Mouse (Mus musculus): Measurements from ENCODE around the gene Gse1. TPM values are rescaled to one million over a fixed set of nuclear protein-coding genes. Genes with fewer than 3 reads are reported as not detected.

Gene Gse1
- polyA plus RNA-seq, 1 experiment from 2014 or later = 10.6 TPM

DNA sequence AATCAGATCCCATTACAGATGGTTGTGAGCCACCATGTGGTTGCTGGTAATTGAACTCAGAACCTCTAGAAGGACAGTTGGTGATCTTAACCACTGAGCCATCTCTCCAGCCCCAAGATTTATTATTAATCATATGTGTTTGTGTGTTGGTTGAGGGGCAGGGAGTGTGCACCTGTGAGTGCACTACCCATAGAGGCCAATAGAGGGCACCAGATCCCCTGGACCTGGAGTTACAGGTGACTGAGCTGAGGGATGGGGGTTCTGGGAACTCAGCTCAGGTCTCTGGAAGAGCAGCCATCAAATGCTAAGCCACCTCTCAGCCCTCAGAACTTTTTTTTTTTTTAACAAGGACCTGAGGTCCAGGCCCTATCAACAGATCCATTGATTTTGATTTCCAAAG, 156.5 kb downstream of the Gse1 start:
- no peaks in the 10 kb centered on the region for H3K27me3 ChIP-seq
- no peak overlapping the region for H3K4me3 ChIP-seq
- no peak overlapping the region for H3K27ac ChIP-seq
- H3K9ac ChIP-seq = no peak overlapping the region
- H3K9me3 ChIP-seq = no peaks in the 10 kb centered on the region
- H3K36me3 ChIP-seq = no peaks in the 10 kb centered on the region
- no peak for ATAC-seq (ENCODE audit: insufficient number of reproducible peaks, insufficient read depth, low FRiP score, low TSS enrichment)
- H3K4me2 ChIP-seq (replicated peaks) = no peak overlapping the region
- peaks cover 29% of the 10 kb centered on the region for H3K4me1 ChIP-seq

DNA sequence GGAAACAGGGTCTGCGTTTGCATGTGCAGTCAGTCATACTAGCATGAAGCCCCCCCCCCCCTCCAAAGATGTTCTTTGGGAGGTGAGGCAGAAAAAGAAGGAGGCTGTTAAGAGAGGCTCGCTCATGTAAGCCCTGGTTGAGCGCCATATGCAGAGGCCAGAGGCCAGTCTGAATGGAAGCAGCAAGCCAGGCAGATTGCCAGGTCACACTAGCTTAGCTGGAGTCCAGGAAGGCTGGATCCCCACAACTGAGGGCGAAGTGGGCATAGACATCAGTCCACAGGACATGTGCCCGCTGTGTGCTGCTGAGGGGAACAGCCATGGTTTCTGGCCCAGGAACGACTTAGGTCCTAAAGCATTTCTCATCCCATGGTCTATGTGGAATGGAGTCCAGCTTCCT, 160.0 kb downstream of the Gse1 start:
- Histone ChIP-seq H3K27ac (no peak overlapping the region), H3K4me1 (peaks cover 5% of the 10 kb centered on the region; the same call in 1 of the 2 replicates), H3K4me2 (replicated peaks) (no peak overlapping the region), H3K9me3 (no peaks in the 10 kb centered on the region), H3K9ac (no peak overlapping the region), H3K36me3 (no peaks in the 10 kb centered on the region), H3K27me3 (no peaks in the 10 kb centered on the region), H3K4me3 (no peak overlapping the region)
- ATAC-seq (ENCODE audit: insufficient number of reproducible peaks, insufficient read depth, low FRiP score, low TSS enrichment) = no peak
- 90% methylated on average over 6 of the region's 6 CpGs for WGBS

- Histone ChIP-seq H3K27me3 (no peaks in the 10 kb centered on the region), H3K4me1 (peaks cover 7% of the 10 kb centered on the region), H3K36me3 (no peaks in the 10 kb centered on the region), H3K4me2 (replicated peaks) (no peak overlapping the region), H3K4me3 (no peak overlapping the region), H3K9me3 (no peaks in the 10 kb centered on the region), H3K9ac (no peak overlapping the region), H3K27ac (no peak overlapping the region)
- ATAC-seq (ENCODE audit: insufficient number of reproducible peaks, insufficient read depth, low FRiP score, low TSS enrichment) = no peak
- 88% methylated on average over 7 of the region's 7 CpGs for WGBS
These were observed 162.3 kb downstream of the Gse1 start for GRCm38 (mm10) chr8:120390598-120390997.

DNA sequence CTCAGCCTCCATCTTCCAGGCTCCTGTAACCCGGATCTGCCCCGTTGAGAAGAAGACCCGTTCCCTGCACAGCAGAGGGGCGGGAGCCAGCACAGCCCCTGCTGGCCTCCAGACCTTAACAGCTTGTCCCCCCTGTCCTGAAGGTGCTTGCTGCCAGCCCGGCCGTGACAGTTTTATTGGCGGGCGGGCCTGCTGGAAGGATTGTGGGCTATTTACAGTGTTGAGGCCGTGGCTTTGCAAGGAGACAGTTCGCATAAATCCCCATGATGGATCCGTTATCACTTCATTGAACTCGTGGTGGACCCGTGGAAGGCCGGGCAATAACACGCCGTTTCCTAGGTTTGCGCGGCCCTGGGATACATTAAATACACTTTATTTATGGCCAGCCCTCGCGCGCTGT, 163.6 kb downstream of the Gse1 start:
- H3K4me2 ChIP-seq (replicated peaks) = no peak overlapping the region
- H3K9me3 ChIP-seq = no peaks in the 10 kb centered on the region
- WGBS = 75% methylated on average over 21 of the region's 21 CpGs
- ATAC-seq (ENCODE audit: insufficient number of reproducible peaks, insufficient read depth, low FRiP score, low TSS enrichment) = no peak
- peaks cover 9% of the 10 kb centered on the region for H3K4me1 ChIP-seq
- H3K9ac ChIP-seq = no peak overlapping the region
- no peak overlapping the region for H3K4me3 ChIP-seq
- no peaks in the 10 kb centered on the region for H3K36me3 ChIP-seq
- H3K27me3 ChIP-seq = no peaks in the 10 kb centered on the region
- no peak overlapping the region for H3K27ac ChIP-seq

DNA sequence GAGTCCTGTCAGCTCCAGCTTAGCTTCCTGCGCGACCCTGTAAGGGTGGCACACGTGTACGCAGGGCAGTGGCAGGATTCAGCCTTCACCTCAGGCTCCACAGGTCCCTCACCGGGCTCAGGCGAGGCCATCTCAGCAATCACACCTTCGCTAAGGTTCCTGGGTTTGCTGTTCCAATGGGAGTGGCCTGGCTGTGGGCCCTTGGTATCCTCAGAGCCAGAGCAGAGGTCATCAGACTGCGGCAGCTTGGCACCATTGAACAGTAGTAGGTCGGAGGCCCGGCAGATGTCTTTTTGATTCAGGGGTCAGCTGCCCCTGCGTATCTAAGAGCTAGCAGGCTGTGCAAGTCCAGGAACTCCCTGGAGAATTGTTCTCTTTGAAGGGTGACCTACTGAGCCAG, 164.8 kb downstream of the Gse1 start:
- no peak for ATAC-seq (ENCODE audit: insufficient number of reproducible peaks, insufficient read depth, low FRiP score, low TSS enrichment)
- Histone ChIP-seq H3K9ac (no peak overlapping the region), H3K36me3 (no peaks in the 10 kb centered on the region), H3K4me2 (replicated peaks) (no peak overlapping the region), H3K9me3 (no peaks in the 10 kb centered on the region), H3K27ac (no peak overlapping the region), H3K27me3 (no peaks in the 10 kb centered on the region), H3K4me3 (no peak overlapping the region), H3K4me1 (peaks cover 21% of the 10 kb centered on the region)
- 84% methylated on average over 11 of the region's 11 CpGs for WGBS

DNA sequence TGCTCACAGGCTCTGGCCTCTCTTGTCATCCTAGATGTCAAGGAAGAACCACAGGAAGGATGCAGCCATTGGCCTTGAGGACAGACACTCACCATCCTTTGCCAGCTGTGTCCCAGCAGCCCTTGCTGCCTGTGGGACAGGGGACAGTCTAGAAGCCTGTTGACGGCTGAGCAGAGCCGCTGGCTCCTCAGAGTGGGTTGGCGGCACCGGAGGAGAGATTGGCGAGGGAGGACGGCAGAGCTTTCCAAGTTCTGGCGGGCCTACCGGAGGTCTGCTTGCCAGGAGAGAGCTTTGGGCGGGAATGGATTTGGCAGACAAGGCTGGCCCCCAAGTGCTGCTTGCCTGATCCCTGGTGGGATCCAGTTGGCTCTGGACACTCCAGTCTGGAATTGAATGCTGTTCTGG, 165.6 kb downstream of the Gse1 start:
- no peak overlapping the region for H3K4me2 ChIP-seq (replicated peaks)
- ATAC-seq (ENCODE audit: insufficient number of reproducible peaks, insufficient read depth, low FRiP score, low TSS enrichment) = no peak
- H3K36me3 ChIP-seq = no peaks in the 10 kb centered on the region
- no peak overlapping the region for H3K4me3 ChIP-seq
- H3K9me3 ChIP-seq = no peaks in the 10 kb centered on the region
- no peaks in the 10 kb centered on the region for H3K27me3 ChIP-seq
- 79% methylated on average over 9 of the region's 9 CpGs for WGBS
- peaks cover 29% of the 10 kb centered on the region for H3K4me1 ChIP-seq
- no peak overlapping the region for H3K9ac ChIP-seq
- H3K27ac ChIP-seq = no peak overlapping the region

DNA sequence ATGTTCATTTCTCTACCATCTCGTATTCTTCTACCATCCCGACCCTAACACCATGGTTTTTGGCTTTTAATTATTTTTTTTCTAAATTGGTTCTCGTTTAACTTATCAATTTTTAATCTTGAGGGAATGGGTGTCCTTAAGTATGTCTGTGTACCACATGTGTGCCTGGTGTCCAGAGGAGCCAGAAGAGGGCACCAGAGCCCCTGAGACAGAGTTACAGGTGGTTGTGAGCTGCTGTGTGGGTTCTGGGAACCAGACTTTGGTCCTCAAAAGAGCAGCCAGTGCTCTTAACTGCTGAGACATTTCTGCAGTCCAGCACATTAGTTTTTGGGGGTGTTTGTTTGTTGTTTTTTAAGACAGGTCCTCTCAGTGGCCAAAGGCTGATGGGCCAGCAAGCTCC, 167.6 kb downstream of the Gse1 start:
- H3K9ac ChIP-seq = no peak overlapping the region
- no peak overlapping the region for H3K27ac ChIP-seq
- ATAC-seq (ENCODE audit: insufficient number of reproducible peaks, insufficient read depth, low FRiP score, low TSS enrichment) = no peak
- H3K9me3 ChIP-seq = no peaks in the 10 kb centered on the region
- H3K4me3 ChIP-seq = no peak overlapping the region
- no peaks in the 10 kb centered on the region for H3K27me3 ChIP-seq
- H3K4me2 ChIP-seq (replicated peaks) = no peak overlapping the region
- WGBS = 95% methylated on average over 3 of the region's 3 CpGs
- no peaks in the 10 kb centered on the region for H3K36me3 ChIP-seq
- H3K4me1 ChIP-seq = peaks cover 41% of the 10 kb centered on the region

DNA sequence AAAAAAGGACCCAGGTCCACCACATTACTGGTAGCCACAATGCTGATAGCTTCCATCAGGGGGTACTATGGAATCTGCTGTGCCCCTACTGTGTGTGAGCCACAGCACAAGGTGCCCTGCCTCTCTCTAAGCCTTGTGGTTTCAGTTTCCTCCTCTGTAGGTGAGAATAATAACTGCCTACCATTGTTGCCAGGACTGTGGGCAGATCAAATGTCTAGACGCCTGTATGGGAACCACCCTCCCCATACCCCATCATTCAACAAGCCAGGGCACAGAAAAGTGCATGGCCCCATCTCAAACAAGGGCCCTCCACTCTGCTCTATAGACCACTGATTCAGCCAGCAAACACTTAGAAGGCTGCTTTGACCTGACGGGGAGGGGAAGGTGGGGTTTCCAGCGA, 168.5 kb downstream of the Gse1 start:
- Histone ChIP-seq H3K27ac (peak overlapping the region; percentile 58), H3K9me3 (no peaks in the 10 kb centered on the region), H3K9ac (no peak overlapping the region), H3K27me3 (no peaks in the 10 kb centered on the region), H3K4me1 (peaks cover 43% of the 10 kb centered on the region), H3K4me2 (replicated peaks) (no peak overlapping the region), H3K4me3 (no peak overlapping the region), H3K36me3 (no peaks in the 10 kb centered on the region)
- WGBS = 33% methylated on average over 3 of the region's 3 CpGs
- no peak for ATAC-seq (ENCODE audit: insufficient number of reproducible peaks, insufficient read depth, low FRiP score, low TSS enrichment)

- Histone ChIP-seq H3K9me3 (no peaks in the 10 kb centered on the region), H3K36me3 (no peaks in the 10 kb centered on the region), H3K4me1 (peaks cover 50% of the 10 kb centered on the region), H3K9ac (no peak overlapping the region), H3K27me3 (no peaks in the 10 kb centered on the region), H3K27ac (no peak overlapping the region), H3K4me3 (no peak overlapping the region), H3K4me2 (replicated peaks) (no peak overlapping the region)
- 34% methylated on average over 15 of the region's 15 CpGs for WGBS
- ATAC-seq (ENCODE audit: insufficient number of reproducible peaks, insufficient read depth, low FRiP score, low TSS enrichment) = no peak
These were observed 169.5 kb downstream of the Gse1 start for GRCm38 (mm10) chr8:120397444-120398411.

GRCm38 (mm10) chr8:120399212-120399934, 171.1 kb downstream of the Gse1 start:
- no peak for ATAC-seq (ENCODE audit: insufficient number of reproducible peaks, insufficient read depth, low FRiP score, low TSS enrichment)
- no peaks in the 10 kb centered on the region for H3K36me3 ChIP-seq
- H3K4me1 ChIP-seq = peaks cover 46% of the 10 kb centered on the region
- no peak overlapping the region for H3K4me3 ChIP-seq
- H3K9me3 ChIP-seq = no peaks in the 10 kb centered on the region
- H3K27me3 ChIP-seq = no peaks in the 10 kb centered on the region
- 45% methylated on average over 33 of the region's 33 CpGs for WGBS
- no peak overlapping the region for H3K9ac ChIP-seq
- H3K27ac ChIP-seq = no peak overlapping the region
- peak overlapping the region; percentile 9; the same call in 1 of the 2 replicates for H3K4me2 ChIP-seq (replicated peaks)

- Histone ChIP-seq H3K4me2 (replicated peaks) (no peak overlapping the region), H3K4me3 (no peak overlapping the region), H3K9me3 (no peaks in the 10 kb centered on the region), H3K4me1 (peaks cover 46% of the 10 kb centered on the region), H3K9ac (no peak overlapping the region), H3K27ac (no peak overlapping the region), H3K27me3 (no peaks in the 10 kb centered on the region), H3K36me3 (no peaks in the 10 kb centered on the region)
- 79% methylated on average over 2 of the region's 2 CpGs for WGBS
- ATAC-seq (ENCODE audit: insufficient number of reproducible peaks, insufficient read depth, low FRiP score, low TSS enrichment) = no peak
These were observed 173.0 kb downstream of the Gse1 start for GRCm38 (mm10) chr8:120401216-120401615.

DNA sequence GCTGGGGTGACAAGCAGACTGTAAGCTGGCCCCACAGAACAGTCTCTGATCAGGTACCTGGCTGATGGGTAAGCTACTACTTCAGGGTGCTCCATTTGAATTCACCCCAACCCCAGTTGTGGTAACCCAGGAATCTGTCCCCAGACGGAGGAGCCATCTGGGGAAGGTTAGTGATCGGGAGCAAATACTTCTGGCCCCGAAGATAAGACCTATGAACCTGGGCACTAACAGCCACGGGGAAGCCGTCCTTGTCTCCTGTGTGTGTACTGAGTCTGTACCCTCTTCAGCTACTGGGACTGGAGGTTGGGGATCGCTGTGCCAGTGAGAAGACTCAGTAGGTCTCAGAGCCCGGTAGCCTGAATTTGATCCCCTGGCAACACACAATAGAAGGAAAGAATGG, 173.5 kb downstream of the Gse1 start:
- Histone ChIP-seq H3K27ac (no peak overlapping the region), H3K4me1 (peaks cover 47% of the 10 kb centered on the region), H3K36me3 (no peaks in the 10 kb centered on the region), H3K4me2 (replicated peaks) (no peak overlapping the region), H3K27me3 (no peaks in the 10 kb centered on the region), H3K4me3 (no peak overlapping the region), H3K9ac (no peak overlapping the region), H3K9me3 (no peaks in the 10 kb centered on the region)
- ATAC-seq (ENCODE audit: insufficient number of reproducible peaks, insufficient read depth, low FRiP score, low TSS enrichment) = no peak
- WGBS = 84% methylated on average over 7 of the region's 7 CpGs
